Mouse (Mus musculus) v-Abl transformed pro-B cells (cell line): Measurements from ENCODE around the gene Palm2.

Experiments used
- in situ Hi-C, 2 experiments: fragments of 400-800 bp; cut with MboI; formaldehyde crosslinking; loops; one replicate each; pipeline ENCODE4 v1.15.1; 2025; ENCODE audit not compliant: unreplicated experiment in 2 of 2

Palm2 gene

DNA sequence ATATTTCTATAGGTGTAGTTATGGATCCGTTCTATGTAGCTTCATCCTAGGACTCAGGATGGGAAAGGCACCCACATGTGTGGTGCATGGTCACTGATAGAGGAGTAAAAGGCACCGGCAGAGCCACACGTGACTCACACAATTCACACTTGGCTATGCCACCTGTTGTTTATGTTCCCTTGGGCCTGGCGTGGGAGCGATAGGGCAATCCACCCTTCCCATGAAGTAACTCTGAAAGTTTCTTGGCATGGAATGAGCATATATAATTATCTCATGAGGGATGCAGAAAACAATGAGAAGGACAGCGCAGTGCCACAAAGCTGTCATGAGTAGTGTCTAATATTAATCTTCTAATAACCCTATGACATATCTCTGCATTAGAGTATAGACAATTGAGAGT, 296.0 kb downstream of the Palm2 start:
- in situ Hi-C loops, result no loop called here

DNA sequence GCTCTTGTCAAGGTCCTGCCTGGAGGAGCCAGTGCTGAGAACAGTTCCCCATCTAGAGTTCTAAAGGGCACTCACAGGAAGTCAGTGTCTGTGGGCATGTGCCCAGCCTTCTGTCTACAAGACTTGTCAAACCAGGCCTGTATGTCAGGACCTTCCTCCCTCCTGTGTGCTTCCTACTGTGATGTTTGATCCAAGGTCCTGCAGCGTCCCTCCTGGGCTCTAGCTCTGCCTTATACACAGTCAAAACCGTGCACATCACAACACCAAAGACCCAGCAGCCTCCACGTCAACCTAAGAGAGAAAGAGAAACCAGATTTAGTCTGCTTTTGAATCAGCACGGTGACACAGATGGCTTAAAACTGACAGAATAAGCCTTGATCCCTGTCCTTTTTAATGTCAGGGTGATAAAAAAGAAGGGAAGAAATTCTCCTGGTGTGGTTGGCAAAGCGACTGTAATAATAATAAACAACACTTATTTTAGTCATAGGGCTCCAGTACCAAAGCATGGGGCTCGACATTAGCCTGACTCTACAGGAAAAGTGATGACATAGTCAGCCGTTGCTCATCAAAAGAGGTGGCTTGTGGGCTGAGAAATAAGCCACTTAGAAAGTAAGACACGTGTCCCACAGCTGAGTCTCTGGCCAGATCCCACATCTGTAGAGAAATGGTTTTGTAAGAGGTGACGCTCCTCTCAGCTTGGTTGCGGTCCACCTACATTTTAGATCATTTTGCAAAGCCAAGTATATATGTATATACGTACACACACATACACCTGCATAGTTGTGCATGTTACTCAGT, 297.0 kb downstream of the Palm2 start:
- in situ Hi-C loops, result no loop called here

DNA sequence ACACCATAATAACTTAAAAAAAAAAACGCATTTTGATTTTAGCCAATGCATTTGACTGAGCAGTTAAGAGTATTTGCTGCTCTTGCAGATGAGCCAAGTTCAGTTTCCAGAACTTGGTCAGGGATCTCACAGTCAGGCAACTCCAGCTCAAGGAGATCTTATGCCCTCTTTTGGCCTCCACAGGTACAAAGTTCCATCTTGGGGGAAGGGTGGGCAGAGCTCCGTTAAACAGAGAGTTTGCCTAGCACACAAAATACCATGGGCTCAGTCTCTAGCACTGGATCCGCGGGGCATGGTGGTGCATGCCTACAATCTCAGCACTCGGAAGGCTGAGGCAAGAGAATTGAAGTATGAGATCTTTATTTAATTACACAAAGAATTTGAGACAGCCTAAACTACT, 298.3 kb downstream of the Palm2 start:
- in situ Hi-C loops, result no loop called here

DNA sequence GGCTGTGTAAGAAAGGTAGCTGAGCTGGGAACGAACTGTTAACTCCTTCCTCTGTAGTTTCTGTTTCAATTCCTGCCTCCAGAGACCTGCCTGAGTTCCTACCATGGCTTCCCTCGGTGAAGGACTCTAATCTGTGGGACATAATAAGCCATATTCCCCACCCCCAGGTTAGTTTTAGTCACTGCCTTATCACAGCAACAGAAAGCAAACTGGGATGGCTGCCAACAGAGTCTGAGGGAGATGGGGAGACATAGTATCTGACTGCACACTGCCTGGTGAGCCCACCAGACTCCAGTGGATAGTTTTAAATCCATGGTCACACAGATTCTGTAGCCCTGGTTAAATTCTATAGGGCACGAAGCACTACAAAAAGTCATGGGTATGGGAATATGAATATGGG, 299.4 kb downstream of the Palm2 start:
- in situ Hi-C loops, result no loop called here

DNA sequence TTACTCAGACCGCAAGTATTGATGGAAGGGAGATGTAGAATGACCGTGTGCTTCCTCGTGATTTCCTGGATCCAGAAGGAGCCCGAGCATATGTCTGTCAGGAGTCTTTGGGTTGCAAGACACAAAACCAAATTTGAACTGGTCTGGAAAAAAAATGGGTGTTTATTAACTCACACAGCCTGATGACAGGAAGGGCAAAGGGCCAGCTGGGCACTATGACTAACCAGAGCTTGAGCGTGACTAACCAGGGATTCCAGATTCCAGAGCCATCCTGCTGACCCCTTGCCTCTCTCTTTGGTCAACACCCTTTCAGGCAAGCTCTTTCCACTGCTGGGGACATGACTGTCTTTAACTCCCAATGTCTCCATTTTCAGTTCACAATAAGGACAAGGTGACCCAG, 301.4 kb downstream of the Palm2 start:
- in situ Hi-C loops, result no loop called here

DNA sequence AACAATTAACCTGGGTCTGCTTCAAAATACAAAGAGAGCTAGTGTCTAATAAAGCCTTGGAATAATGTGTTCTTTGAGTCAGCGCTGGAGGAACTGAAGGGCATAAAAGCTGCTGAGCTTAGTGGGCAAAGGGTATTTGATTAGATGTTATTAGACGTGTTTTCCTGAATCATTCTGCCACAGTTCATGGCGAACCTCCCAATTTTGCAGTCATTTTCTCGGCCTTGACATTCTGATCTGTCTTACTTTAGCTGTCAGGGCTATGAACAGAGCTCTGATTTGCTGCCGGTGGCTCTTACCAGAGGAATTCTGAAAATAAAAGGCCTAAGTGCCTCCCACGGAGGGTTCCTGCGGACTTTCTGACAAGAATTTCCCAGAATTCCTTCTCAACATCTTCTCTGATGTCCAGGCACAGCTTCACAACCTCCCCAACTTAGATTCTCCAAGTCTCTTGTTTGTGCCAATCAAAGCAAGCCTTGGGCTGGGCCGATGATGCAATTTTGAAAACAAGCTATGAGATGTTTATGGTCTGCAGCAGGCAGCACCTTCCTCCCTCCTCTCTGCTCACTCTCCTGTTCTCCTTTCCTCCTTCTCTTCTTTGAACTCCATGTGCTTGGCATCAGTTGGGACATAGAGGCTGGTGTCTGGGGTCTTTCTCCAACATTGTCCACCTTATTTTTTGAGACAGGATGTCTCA, 305.0 kb downstream of the Palm2 start:
- in situ Hi-C loops, result no loop called here

DNA sequence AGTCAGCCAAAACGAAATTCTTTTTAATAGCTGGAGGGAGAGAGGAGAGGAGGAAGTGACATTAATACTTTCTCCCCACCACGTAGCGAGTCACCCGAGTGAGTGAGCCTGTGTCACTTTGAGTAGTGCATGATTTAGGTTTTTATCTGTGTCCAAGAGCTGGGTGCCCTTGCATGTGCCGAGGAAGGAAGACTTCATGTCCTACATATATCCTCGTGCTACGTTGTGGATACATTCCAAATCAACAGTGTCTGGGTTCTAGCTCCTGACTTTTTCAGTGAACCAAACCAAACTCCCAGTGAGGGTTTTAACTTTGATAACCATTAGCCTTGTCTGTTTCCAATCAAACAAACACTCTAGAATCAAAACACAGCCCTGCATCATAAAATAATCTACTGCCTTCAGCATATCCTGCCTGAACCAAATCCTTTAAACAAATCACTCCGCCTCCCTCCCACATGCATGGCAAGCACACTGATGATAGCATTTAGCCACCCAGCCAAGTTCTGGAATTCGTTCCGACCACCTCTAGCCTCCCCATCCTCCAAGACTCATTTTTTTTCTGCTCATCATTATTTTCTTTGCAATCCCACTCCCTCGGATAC, 309.4 kb downstream of the Palm2 start:
- in situ Hi-C loops, result no loop called here

DNA sequence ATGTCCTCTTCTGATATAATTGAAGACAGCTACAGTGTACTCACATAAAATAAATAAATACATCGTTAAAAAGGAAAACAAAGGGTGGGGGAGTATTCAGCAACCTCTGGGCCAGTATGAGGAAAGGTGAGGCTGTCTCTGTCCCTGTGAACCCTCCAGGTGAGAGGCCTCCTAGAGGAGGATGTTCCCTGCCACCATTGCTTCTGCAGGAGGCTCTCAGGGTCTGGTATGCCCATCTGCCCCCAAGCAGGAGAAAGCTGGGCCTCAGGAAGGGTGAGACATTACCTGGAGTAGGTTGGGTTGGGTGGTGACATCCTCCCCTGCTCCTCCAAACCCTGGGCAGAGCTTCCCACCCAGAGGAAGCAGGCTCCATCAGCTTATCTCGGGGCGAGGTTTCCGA, 316.6 kb downstream of the Palm2 start:
- in situ Hi-C loops, result no loop called here

DNA sequence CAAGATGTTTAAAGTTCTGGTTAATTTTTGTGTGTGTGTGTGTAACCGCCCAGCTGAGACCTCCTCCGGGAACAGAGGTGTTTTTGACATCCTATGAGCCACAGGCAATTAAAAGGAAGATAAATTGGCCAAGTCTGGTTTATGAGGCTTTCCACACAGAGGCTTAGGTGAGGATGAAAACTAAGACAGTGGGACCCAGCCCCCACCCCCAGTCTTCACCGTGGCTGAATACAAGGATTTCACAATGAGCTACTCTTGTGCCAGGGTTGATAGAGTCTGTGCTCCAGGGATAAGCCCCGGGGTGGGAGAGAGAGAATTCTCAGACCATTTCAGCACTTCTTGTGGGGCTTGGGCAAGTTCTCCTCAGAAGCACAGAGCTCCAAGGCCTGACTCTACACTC, 317.0 kb downstream of the Palm2 start:
- in situ Hi-C loops, result no loop called here

DNA sequence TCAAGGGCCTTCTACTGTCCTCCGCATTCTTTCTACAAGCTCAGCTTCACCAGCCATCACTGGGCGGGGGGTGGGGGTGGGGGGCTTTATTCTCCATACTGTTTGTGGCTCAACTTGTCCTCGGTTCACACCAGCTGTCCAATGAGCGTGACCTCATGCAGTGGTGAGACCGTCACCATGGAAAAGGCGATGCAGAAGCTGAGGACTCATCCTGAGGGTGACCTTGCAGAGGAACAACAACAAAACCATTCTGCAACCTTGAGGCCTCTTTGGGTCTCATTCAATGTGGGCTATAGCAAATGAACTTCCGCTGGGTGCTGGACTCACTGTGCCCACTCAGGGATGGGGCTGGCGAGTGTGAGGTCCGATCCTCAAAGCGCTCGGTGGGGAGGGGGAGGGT, 317.5 kb downstream of the Palm2 start:
- in situ Hi-C loops, result no loop called here

DNA sequence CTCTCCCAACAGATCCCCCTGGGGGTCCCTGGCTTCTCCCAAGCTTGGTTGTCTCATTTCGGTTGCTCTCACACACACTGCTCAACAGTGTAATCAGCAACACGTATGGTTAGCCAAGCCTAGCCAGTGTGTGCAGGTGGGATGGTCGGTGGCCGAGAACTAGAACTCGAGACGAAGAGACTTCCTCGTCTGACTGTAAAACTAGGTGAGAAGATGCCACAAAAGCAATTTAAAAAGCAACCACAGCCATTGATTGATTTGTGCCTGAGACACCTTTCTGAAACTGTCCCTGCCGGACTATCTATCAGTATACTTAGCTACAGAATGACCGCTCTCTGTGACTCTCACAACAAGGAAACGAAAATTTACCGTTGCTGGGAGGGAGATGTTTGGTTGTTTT, 321.0 kb downstream of the Palm2 start:
- in situ Hi-C loops, result no loop called here

DNA sequence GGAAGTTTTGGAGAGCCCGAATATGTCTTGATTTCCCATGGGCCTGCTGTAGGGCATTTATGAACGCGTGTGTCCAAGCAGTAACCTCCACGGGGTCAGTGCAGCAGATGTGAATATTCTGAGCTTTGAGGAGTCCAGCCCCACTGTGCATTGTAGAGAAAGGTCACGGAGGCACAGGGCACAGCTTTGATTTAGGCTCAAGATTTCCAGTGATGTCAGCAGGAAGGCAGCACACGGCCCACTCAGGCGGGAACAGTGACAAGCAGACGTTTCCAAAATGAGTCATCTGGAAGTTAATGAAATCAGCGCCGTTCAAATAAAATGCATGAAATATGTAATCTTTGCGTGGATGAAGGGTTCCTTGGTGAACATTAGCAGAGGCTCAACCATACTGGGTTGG, 323.9 kb downstream of the Palm2 start:
- in situ Hi-C loops, result no loop called here
